Mouse (Mus musculus): Measurements from ENCODE around the gene Bach2. TPM values are rescaled to one million over a fixed set of nuclear protein-coding genes. Genes with fewer than 3 reads are reported as not detected.

Gene Bach2
- polyA plus RNA-seq, 1 experiment from 2014 or later = 5.9 TPM

GRCm38 (mm10) chr4:32251946-32252672 lies 13.5 kb downstream of the Bach2 start:
- peaks cover 19% of the 10 kb centered on the region for H3K4me1 ChIP-seq (replicated peaks; ENCODE audit: insufficient read depth, low read length)
- H3K27me3 ChIP-seq (ENCODE audit: insufficient read depth, low read length) = no peaks in the 10 kb centered on the region
- H3K9ac ChIP-seq (ENCODE audit: low read depth, low read length) = no peak overlapping the region
- no peak overlapping the region for H3K4me3 ChIP-seq (replicated peaks; ENCODE audit: low read depth, low read length)
- ATAC-seq (replicated peaks; ENCODE audit: low FRiP score, low read depth) (no peak), DNase-seq (ENCODE audit: low spot score) (no peak)
- TF ChIP-seq CTCF (IDR thresholded peaks at IDR 0.05; ENCODE audit: low read depth) = no peak
- 80% methylated on average over 15 of the region's 15 CpGs for WGBS
- no peak overlapping the region for H3K4me2 ChIP-seq (ENCODE audit: low read length)
- H3K9me3 ChIP-seq (replicated peaks; ENCODE audit: low read length) = no peaks in the 10 kb centered on the region
- no peaks in the 10 kb centered on the region for H3K36me3 ChIP-seq (ENCODE audit: insufficient read depth, low read length)
- no peak overlapping the region for H3K27ac ChIP-seq

- Histone ChIP-seq H3K4me1 (replicated peaks; ENCODE audit: insufficient read depth, low read length) (no peaks in the 10 kb centered on the region), H3K9ac (ENCODE audit: low read depth, low read length) (no peak overlapping the region), H3K4me2 (ENCODE audit: low read length) (no peak overlapping the region), H3K4me3 (replicated peaks; ENCODE audit: low read depth, low read length) (no peak overlapping the region), H3K27me3 (ENCODE audit: insufficient read depth, low read length) (no peaks in the 10 kb centered on the region), H3K36me3 (ENCODE audit: insufficient read depth, low read length) (no peaks in the 10 kb centered on the region), H3K9me3 (replicated peaks; ENCODE audit: low read length) (no peaks in the 10 kb centered on the region), H3K27ac (no peak overlapping the region)
- no peak for ATAC-seq (replicated peaks; ENCODE audit: low FRiP score, low read depth)
- 78% methylated on average over 12 of the region's 12 CpGs for WGBS
- no peak for DNase-seq (ENCODE audit: low spot score)
- no peak for TF ChIP-seq CTCF (IDR thresholded peaks at IDR 0.05; ENCODE audit: low read depth)
These were observed 19.1 kb downstream of the Bach2 start for GRCm38 (mm10) chr4:32257686-32258085.

GRCm38 (mm10) chr4:32258093-32258492 lies 19.5 kb downstream of the Bach2 start:
- no peaks in the 10 kb centered on the region for H3K36me3 ChIP-seq (ENCODE audit: insufficient read depth, low read length)
- ATAC-seq (replicated peaks; ENCODE audit: low FRiP score, low read depth) (no peak), DNase-seq (ENCODE audit: low spot score) (no peak)
- H3K4me2 ChIP-seq (ENCODE audit: low read length) = no peak overlapping the region
- H3K9ac ChIP-seq (ENCODE audit: low read depth, low read length) = no peak overlapping the region
- WGBS = 87% methylated on average over 13 of the region's 13 CpGs
- no peak overlapping the region for H3K27ac ChIP-seq
- no peak overlapping the region for H3K4me3 ChIP-seq (replicated peaks; ENCODE audit: low read depth, low read length)
- H3K4me1 ChIP-seq (replicated peaks; ENCODE audit: insufficient read depth, low read length) = no peaks in the 10 kb centered on the region
- H3K27me3 ChIP-seq (ENCODE audit: insufficient read depth, low read length) = no peaks in the 10 kb centered on the region
- TF ChIP-seq CTCF (IDR thresholded peaks at IDR 0.05; ENCODE audit: low read depth) = no peak
- no peaks in the 10 kb centered on the region for H3K9me3 ChIP-seq (replicated peaks; ENCODE audit: low read length)

DNA sequence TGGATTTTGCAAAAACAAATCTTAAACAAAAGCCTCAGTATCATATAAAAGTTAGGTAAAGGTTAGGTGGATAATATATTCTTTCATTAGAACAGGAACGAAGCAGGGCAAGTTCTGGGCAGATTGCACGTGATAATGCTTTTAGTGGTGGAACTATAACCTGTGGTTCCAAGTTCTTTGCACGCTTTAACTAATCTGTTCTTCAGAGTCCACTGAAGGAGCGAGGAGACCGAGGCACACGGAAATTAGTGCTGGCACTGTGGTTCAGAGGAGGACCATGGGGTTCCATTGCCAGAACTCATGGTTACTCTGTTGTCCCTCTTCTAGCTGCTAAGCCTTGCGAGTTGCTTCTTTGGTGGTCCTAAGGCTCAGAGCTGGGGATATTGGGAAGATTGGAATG lies 20.0 kb downstream of the Bach2 start:
- no peaks in the 10 kb centered on the region for H3K4me1 ChIP-seq (replicated peaks; ENCODE audit: insufficient read depth, low read length)
- H3K9ac ChIP-seq (ENCODE audit: low read depth, low read length) = no peak overlapping the region
- no peak for TF ChIP-seq CTCF (IDR thresholded peaks at IDR 0.05; ENCODE audit: low read depth)
- H3K9me3 ChIP-seq (replicated peaks; ENCODE audit: low read length) = no peaks in the 10 kb centered on the region
- H3K4me2 ChIP-seq (ENCODE audit: low read length) = no peak overlapping the region
- DNase-seq (ENCODE audit: low spot score) (no peak), ATAC-seq (replicated peaks; ENCODE audit: low FRiP score, low read depth) (no peak)
- no peaks in the 10 kb centered on the region for H3K36me3 ChIP-seq (ENCODE audit: insufficient read depth, low read length)
- WGBS = 92% methylated on average over 7 of the region's 7 CpGs
- H3K27me3 ChIP-seq (ENCODE audit: insufficient read depth, low read length) = no peaks in the 10 kb centered on the region
- H3K4me3 ChIP-seq (replicated peaks; ENCODE audit: low read depth, low read length) = no peak overlapping the region
- no peak overlapping the region for H3K27ac ChIP-seq

GRCm38 (mm10) chr4:32260909-32261308 lies 22.3 kb downstream of the Bach2 start:
- no peaks in the 10 kb centered on the region for H3K9me3 ChIP-seq (replicated peaks; ENCODE audit: low read length)
- DNase-seq (ENCODE audit: low spot score) (no peak), ATAC-seq (replicated peaks; ENCODE audit: low FRiP score, low read depth) (no peak)
- H3K9ac ChIP-seq (ENCODE audit: low read depth, low read length) = no peak overlapping the region
- H3K27ac ChIP-seq = no peak overlapping the region
- H3K27me3 ChIP-seq (ENCODE audit: insufficient read depth, low read length) = no peaks in the 10 kb centered on the region
- 77% methylated on average over 4 of the region's 4 CpGs for WGBS
- no peak overlapping the region for H3K4me3 ChIP-seq (replicated peaks; ENCODE audit: low read depth, low read length)
- no peak for TF ChIP-seq CTCF (IDR thresholded peaks at IDR 0.05; ENCODE audit: low read depth)
- H3K4me2 ChIP-seq (ENCODE audit: low read length) = no peak overlapping the region
- no peaks in the 10 kb centered on the region for H3K4me1 ChIP-seq (replicated peaks; ENCODE audit: insufficient read depth, low read length)
- no peaks in the 10 kb centered on the region for H3K36me3 ChIP-seq (ENCODE audit: insufficient read depth, low read length)

GRCm38 (mm10) chr4:32262825-32263684 lies 24.5 kb downstream of the Bach2 start:
- H3K4me1 ChIP-seq (replicated peaks; ENCODE audit: insufficient read depth, low read length) = no peaks in the 10 kb centered on the region
- H3K36me3 ChIP-seq (ENCODE audit: insufficient read depth, low read length) = no peaks in the 10 kb centered on the region
- no peaks in the 10 kb centered on the region for H3K27me3 ChIP-seq (ENCODE audit: insufficient read depth, low read length)
- H3K4me2 ChIP-seq (ENCODE audit: low read length) = no peak overlapping the region
- WGBS = 81% methylated on average over 20 of the region's 20 CpGs
- no peak overlapping the region for H3K9ac ChIP-seq (ENCODE audit: low read depth, low read length)
- no peak for TF ChIP-seq CTCF (IDR thresholded peaks at IDR 0.05; ENCODE audit: low read depth)
- 0 out of 2 replicates have a peak overlapping the region, but pooled peaks have one; percentile 5 for H3K27ac ChIP-seq
- DNase-seq (ENCODE audit: low spot score) (peak; percentile 25), ATAC-seq (replicated peaks; ENCODE audit: low FRiP score, low read depth) (no peak)
- no peak overlapping the region for H3K4me3 ChIP-seq (replicated peaks; ENCODE audit: low read depth, low read length)
- no peaks in the 10 kb centered on the region for H3K9me3 ChIP-seq (replicated peaks; ENCODE audit: low read length)
